Mouse (Mus musculus) ES-E14 (cell line): ENCODE measurements around the gene Lsm14a.

Experiments
- CHD2 ChIP-seq: IDR thresholded peaks from 2 replicates; pipeline ENCODE4 v1.6.1; 2014; ENCODE audit warnings: mild to moderate bottlenecking, low read depth, low read length, inconsistent platforms
- HCFC1 ChIP-seq: IDR thresholded peaks from 2 replicates; pipeline ENCODE4 v1.6.1; 2012; ENCODE audit warnings: low read length, inconsistent platforms, borderline replicate concordance; ENCODE audit not compliant: insufficient read depth
- ZC3H11A ChIP-seq: IDR thresholded peaks from 2 replicates; pipeline ENCODE4 v1.6.1; 2012; ENCODE audit warnings: low read depth, mild to moderate bottlenecking, inconsistent platforms, low read length, borderline replicate concordance
- ZNF384 ChIP-seq: IDR thresholded peaks from 2 replicates; pipeline ENCODE4 v1.6.1; 2012; ENCODE audit warnings: low read depth, low read length, inconsistent platforms

DNA sequence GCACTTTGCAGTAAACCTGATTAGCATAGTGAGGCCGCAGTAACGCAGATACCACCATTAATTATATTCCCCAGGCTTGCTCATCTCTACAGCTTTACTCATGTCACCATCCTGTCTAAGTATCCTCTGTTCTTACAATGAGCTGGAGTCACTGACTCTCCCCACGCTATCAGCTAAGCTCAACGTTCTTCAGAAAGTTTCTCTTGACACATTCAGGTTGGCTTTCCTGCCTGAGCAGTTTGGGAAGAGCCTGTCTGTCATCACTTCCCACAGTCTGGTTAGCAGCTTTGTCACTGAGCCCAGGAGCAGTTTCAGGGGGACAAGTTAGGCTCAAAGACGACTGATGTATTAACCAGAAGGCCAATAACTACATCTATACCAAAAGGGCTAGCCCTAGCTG lies 84.5 kb downstream of the Lsm14a start:
- TF ChIP-seq ZNF384 (no peak), HCFC1 (no peak), ZC3H11A (no peak), CHD2 (no peak)
